Mouse (Mus musculus): ENCODE data around the gene Rsl24d1.

DNA sequence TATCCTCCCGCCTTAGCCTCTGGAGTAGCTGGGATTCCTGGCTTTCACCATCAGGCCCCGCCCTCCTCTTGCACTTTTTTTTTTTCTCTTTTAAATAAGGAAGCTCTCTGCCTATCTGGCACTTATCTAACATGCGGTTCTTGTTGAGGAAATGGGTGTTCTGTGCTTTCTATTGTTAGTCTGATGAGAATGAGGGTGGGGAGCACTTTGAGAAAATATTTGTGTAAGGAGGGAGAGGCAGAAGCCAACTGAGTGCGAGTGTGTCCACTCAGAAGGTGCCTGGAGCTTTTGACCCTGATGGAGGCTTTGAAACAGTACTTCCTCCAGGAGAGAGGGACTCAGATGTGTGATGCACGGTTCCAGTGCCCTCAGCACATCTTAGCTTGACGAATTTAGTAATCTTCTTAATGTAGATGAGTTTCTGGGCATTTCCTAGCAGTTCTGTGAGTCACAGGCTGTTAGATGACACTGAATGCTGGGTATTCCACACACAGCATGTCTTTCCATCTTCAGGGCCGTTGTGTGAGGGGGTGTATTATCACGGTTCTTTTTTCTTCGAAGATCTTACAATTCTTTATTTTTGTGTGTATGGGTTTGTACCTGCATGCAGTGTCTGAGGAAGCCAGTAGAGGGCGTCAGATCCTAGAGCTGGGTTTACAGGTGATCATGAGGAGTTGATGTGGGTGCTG is 42.1 kb upstream of the Rsl24d1 start:
- TF ChIP-seq CTCF (IDR thresholded peaks at IDR 0.05; ENCODE audit: low read depth) (no peak), EP300 (IDR thresholded peaks at IDR 0.05; ENCODE audit: low read depth) (no peak)
